Mouse (Mus musculus) erythroblast, embryonic 14.5 days (primary cell): ENCODE results near the gene Traf2.

ENCODE experiments used
- GATA1 ChIP-seq: IDR thresholded peaks from 2 replicates; pipeline ENCODE4 v1.6.1; 2012; ENCODE audit warnings: low read length, inconsistent platforms, mixed read lengths
- TAL1 ChIP-seq: IDR thresholded peaks from 3 replicates; pipeline ENCODE4 v1.6.1; 2012; ENCODE audit warnings: low read length, inconsistent platforms, mixed read lengths

GRCm38 (mm10) chr2:25500071-25500575 lies 46.6 kb downstream of the Traf2 start:
- TF ChIP-seq GATA1 = no peak
- no peak for TF ChIP-seq TAL1
